Mouse (Mus musculus): ENCODE data around the gene H2-T22. TPM values are rescaled to one million over a fixed set of nuclear protein-coding genes. Genes with fewer than 3 reads are reported as not detected.
"Not testable (repeated sequence)": the region's sequence is repeated elsewhere in the genome, so short reads cannot be mapped to it uniquely, and the experiment has no call there.

H2-T22 gene
- polyA plus RNA-seq, 1 experiment from 2014 or later = 9.2 TPM

DNA sequence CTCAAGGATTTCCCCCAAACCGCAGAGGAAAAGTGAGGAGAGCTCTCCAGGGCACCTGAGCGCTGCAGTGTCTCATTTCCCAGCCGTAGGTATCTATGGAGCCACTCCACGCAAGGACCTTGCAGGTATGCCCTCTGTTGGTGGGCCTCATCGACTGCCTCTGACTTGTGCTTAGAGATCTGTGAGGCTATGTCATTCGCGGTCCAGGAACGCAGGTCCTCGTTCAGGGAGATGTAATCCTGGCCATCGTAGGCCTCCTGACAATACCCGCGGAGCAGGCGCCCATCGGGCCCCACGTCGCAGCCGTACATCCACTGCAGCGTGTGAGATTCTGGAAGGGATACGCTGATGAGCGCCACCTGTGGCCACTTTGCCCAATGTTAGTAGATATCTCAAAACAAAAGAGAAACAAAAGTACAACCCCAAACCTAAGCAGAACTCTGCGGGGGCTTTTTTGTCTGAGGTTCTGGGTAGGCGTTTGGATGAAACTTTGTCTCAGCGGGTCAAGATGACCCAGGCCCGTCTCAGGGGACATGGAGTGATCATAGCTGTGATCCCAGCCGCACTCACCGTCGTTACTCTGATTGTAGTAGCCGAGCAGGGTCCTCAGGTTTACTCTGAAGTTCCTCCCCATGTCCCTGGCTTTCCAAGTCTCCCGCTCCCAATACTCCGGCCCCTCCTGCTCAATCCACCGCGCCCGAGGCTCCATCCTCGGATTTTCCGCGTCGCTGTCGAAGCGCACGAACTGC lies 10.8 kb downstream of the H2-T22 start:
- H3K36me3 ChIP-seq (ENCODE audit: control insufficient read depth, insufficient read depth, low read length); H3K27me3 ChIP-seq (ENCODE audit: control insufficient read depth, insufficient read depth, low read length); H3K4me1 ChIP-seq (ENCODE audit: control insufficient read depth, insufficient read depth, low read length); H3K27ac ChIP-seq (ENCODE audit: low read depth, low read length); H3K9me3 ChIP-seq (ENCODE audit: control insufficient read depth, low read length): not testable (repeated sequence)
- DNase-seq (ENCODE audit: low spot score) (peak; percentile 26), ATAC-seq (ENCODE audit: insufficient read depth, low FRiP score, low TSS enrichment) (peak; percentile 37; the same call in 1 of the 2 replicates)
- Histone ChIP-seq H3K4me3 (ENCODE audit: low read depth, low read length) (peak overlapping the region; percentile 38), H3K4me2 (ENCODE audit: low read depth) (peak overlapping the region; percentile 64), H3K9ac (ENCODE audit: low read length) (peak overlapping the region; percentile 26)
- 1% methylated on average over 39 of the region's 40 CpGs for WGBS

DNA sequence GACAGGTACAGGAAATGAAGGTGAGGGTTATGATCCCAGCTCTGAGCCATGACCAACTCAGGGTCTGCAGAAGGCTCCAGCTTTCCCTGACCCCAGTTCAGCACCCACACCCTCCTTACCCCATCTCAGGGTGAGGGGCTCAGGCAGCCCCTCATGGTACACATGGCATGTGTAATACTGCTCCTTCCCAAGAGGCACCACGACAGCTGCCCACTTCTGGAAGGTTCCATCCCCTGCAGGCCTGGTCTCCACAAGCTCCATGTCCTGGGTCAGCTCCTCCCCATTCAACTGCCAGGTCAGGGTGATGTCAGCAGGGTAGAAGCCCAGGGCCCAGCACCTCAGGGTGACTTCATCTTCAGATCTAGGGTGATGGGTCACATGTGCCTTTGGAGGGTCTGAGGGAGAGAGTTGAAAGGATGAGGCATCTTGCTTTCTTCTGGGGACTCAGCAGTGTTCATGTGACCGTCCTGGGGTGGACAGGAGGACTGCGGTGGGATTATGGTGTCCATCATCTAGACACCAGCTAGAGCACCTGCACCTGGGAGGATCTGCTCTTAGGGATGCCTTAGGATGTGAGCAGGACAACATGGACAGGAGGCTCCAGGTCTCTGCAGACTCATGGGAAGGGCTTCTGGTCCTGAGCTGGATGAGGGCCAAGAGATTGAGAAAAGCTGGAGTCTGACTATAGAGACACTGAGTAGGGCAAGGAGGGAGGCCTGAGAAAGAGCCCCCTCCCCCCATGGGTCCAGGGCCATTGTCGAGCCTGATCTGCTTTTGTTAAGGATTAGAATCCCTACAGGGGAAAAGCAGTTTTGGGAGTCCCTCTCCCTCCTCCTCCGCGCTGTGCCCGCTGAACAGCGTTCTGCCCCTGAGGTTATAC lies 11.6 kb downstream of the H2-T22 start:
- Histone ChIP-seq H3K4me3 (ENCODE audit: low read depth, low read length) (peak overlapping the region; percentile 38; the same call in 1 of the 2 replicates), H3K4me2 (ENCODE audit: low read depth) (peak overlapping the region; percentile 64)
- not testable (repeated sequence) for H3K27me3 ChIP-seq (ENCODE audit: control insufficient read depth, insufficient read depth, low read length); H3K9ac ChIP-seq (ENCODE audit: low read length); H3K9me3 ChIP-seq (ENCODE audit: control insufficient read depth, low read length); H3K36me3 ChIP-seq (ENCODE audit: control insufficient read depth, insufficient read depth, low read length); ATAC-seq (ENCODE audit: insufficient read depth, low FRiP score, low TSS enrichment); DNase-seq (ENCODE audit: low spot score); H3K4me1 ChIP-seq (ENCODE audit: control insufficient read depth, insufficient read depth, low read length); H3K27ac ChIP-seq (ENCODE audit: low read depth, low read length)
- 39% methylated on average over 8 of the region's 8 CpGs for WGBS

DNA sequence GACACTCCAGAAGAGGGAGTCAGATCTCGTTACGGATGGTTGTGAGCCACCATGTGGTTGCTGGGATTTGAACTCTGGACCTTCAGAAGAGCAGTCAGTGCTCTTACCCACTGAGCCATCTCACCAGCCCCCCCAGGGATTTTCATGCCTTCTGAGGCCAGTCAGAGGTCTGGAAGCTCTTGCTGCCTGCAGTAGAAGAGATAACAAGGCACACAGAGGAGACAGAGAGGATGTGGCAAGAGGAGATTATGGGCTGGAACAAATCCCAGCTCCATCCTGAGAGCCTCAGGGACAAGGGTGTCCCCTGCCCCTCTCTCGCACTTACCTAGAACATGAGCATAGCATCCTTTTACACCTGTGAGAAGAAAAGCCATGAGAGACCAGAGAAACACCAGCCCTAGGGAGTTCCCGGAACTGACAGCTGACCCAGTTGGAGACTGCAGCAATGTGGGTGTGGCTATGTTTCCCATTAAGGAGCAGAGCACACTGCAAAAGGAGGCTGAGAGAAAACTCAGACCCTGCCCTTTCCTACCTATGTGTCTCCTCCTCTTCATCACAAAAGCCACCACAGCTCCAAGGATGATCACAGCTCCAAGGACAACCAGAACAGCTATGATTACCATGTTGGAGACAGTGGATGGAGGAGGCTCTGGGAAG lies 12.4 kb downstream of the H2-T22 start:
- H3K4me1 ChIP-seq (ENCODE audit: control insufficient read depth, insufficient read depth, low read length); H3K36me3 ChIP-seq (ENCODE audit: control insufficient read depth, insufficient read depth, low read length); H3K4me2 ChIP-seq (ENCODE audit: low read depth); H3K27ac ChIP-seq (ENCODE audit: low read depth, low read length); H3K9me3 ChIP-seq (ENCODE audit: control insufficient read depth, low read length); H3K27me3 ChIP-seq (ENCODE audit: control insufficient read depth, insufficient read depth, low read length); H3K4me3 ChIP-seq (ENCODE audit: low read depth, low read length); ATAC-seq (ENCODE audit: insufficient read depth, low FRiP score, low TSS enrichment); DNase-seq (ENCODE audit: low spot score); H3K9ac ChIP-seq (ENCODE audit: low read length): not testable (repeated sequence)
- 77% methylated on average over 2 of the region's 4 CpGs for WGBS

DNA sequence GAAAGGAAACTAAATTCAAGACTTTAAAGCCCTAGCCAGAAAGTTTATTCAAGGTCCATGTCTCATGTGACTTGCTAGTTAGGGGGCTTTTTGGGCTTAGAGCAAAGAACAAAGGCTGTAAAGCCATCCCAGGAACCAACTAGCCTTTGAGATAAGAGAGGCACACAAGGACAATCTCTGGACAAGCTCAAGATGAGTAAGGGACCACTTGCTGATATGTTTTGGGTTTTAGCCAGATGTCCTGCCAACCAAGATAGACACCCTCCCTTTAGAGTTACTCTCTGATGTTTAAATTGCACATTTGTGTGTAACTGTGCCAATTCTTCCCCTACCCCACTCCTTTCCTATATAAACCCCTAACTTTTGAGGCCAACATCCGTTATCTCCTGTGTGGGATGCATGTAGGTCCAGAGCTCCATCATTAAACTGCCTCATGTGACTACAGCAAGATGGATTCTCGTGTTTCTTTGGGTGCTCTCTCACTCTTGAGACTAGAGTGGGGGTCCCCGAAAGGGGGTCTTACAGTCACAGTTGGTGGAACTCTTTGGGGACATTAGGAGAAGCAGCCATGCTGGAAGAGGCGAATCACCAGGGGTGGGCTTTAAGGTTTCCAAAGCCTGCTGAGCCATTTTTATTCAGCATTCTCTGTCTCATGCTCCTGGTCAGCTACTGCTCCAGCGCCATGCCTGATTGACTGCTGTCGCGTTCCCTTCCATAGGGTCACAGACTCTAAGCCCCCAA lies 13.5 kb downstream of the H2-T22 start:
- WGBS = 85% methylated on average over 7 of the region's 7 CpGs
- ATAC-seq (ENCODE audit: insufficient read depth, low FRiP score, low TSS enrichment) (no peak), DNase-seq (ENCODE audit: low spot score) (no peak)
- Histone ChIP-seq H3K27me3 (ENCODE audit: control insufficient read depth, insufficient read depth, low read length) (0 out of 2 replicates have a peak, but pooled peaks cover 4% of the 10 kb centered on the region), H3K4me1 (ENCODE audit: control insufficient read depth, insufficient read depth, low read length) (no peaks in the 10 kb centered on the region), H3K9me3 (ENCODE audit: control insufficient read depth, low read length) (no peaks in the 10 kb centered on the region), H3K9ac (ENCODE audit: low read length) (no peak overlapping the region), H3K4me3 (ENCODE audit: low read depth, low read length) (no peak overlapping the region), H3K27ac (ENCODE audit: low read depth, low read length) (no peak overlapping the region), H3K4me2 (ENCODE audit: low read depth) (no peak overlapping the region), H3K36me3 (ENCODE audit: control insufficient read depth, insufficient read depth, low read length) (no peaks in the 10 kb centered on the region)

DNA sequence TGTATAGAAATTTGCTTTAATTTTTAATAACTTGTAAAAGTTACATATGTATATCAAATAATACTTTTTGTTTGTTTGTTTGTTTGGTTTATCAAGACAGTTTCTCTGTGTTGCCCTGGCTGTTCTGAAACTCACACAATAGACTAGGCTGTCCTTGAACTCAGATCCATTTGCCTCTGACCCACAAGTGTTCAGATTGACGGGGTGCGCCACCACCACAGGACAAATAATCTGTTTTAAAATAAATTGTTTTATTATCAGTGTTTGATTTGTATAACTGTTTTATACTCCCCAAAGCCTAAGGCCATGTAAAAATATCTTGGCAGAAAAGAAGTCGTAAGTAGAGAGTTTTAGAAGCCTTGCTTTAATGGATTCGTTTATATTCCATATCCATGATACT lies 14.9 kb downstream of the H2-T22 start:
- Histone ChIP-seq H3K4me3 (ENCODE audit: low read depth, low read length) (no peak overlapping the region), H3K9ac (ENCODE audit: low read length) (no peak overlapping the region), H3K27ac (ENCODE audit: low read depth, low read length) (no peak overlapping the region), H3K9me3 (ENCODE audit: control insufficient read depth, low read length) (no peaks in the 10 kb centered on the region), H3K4me1 (ENCODE audit: control insufficient read depth, insufficient read depth, low read length) (no peaks in the 10 kb centered on the region), H3K27me3 (ENCODE audit: control insufficient read depth, insufficient read depth, low read length) (0 out of 2 replicates have a peak, but pooled peaks cover 4% of the 10 kb centered on the region), H3K4me2 (ENCODE audit: low read depth) (no peak overlapping the region), H3K36me3 (ENCODE audit: control insufficient read depth, insufficient read depth, low read length) (no peaks in the 10 kb centered on the region)
- ATAC-seq (ENCODE audit: insufficient read depth, low FRiP score, low TSS enrichment) (no peak), DNase-seq (ENCODE audit: low spot score) (no peak)
- WGBS = 93% methylated on average over 4 of the region's 4 CpGs

DNA sequence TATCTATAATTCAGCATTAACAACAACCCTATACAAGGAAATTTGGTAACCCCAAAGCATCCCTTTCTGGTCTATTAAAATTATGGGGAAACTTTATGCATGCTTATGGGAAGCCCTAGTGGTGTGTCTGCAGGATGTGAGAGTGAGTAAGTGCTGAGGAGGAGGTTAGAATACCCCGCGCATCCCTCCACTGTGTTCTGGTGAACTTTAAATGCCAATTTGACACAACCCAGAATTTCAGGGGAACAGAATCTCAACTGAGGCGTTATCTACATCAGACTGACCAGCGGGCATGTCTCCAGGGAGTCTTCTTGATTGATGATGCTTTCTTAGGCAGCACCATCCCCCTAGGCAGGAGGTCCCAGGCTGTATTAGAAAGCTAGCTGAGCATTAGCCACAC lies 16.6 kb downstream of the H2-T22 start:
- Histone ChIP-seq H3K4me2 (ENCODE audit: low read depth) (no peak overlapping the region), H3K9ac (ENCODE audit: low read length) (no peak overlapping the region), H3K4me1 (ENCODE audit: control insufficient read depth, insufficient read depth, low read length) (no peaks in the 10 kb centered on the region), H3K27ac (ENCODE audit: low read depth, low read length) (no peak overlapping the region), H3K9me3 (ENCODE audit: control insufficient read depth, low read length) (no peaks in the 10 kb centered on the region), H3K4me3 (ENCODE audit: low read depth, low read length) (no peak overlapping the region), H3K36me3 (ENCODE audit: control insufficient read depth, insufficient read depth, low read length) (no peaks in the 10 kb centered on the region), H3K27me3 (ENCODE audit: control insufficient read depth, insufficient read depth, low read length) (no peaks in the 10 kb centered on the region)
- 65% methylated on average over 4 of the region's 4 CpGs for WGBS
- DNase-seq (ENCODE audit: low spot score) = no peak
- ATAC-seq (ENCODE audit: insufficient read depth, low FRiP score, low TSS enrichment) = no peak

DNA sequence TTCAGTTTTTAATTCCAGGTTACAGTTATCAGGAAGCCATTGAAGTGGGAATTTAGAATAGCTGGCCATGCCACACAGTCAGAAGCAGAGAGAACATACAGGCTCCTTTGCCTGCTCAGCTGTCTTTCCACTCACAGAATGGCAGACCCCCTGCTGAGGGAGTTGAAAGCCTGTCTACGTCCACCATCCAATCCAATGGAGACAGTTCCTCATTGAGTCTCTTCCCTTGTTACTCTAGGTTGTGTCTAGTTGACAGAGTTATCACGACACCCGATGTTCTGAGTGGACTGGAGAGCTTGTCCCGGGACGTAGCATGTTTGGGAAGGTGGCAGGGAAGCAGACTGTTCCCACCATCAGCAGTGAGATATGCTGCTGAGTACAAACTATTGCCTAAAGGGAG lies 17.4 kb downstream of the H2-T22 start:
- Histone ChIP-seq H3K4me1 (ENCODE audit: control insufficient read depth, insufficient read depth, low read length) (0 out of 2 replicates have a peak, but pooled peaks cover 2% of the 10 kb centered on the region), H3K4me2 (ENCODE audit: low read depth) (no peak overlapping the region), H3K9ac (ENCODE audit: low read length) (no peak overlapping the region), H3K4me3 (ENCODE audit: low read depth, low read length) (no peak overlapping the region), H3K9me3 (ENCODE audit: control insufficient read depth, low read length) (no peaks in the 10 kb centered on the region), H3K36me3 (ENCODE audit: control insufficient read depth, insufficient read depth, low read length) (no peaks in the 10 kb centered on the region), H3K27ac (ENCODE audit: low read depth, low read length) (no peak overlapping the region), H3K27me3 (ENCODE audit: control insufficient read depth, insufficient read depth, low read length) (no peaks in the 10 kb centered on the region)
- ATAC-seq (ENCODE audit: insufficient read depth, low FRiP score, low TSS enrichment) (no peak), DNase-seq (ENCODE audit: low spot score) (no peak)
- WGBS = 69% methylated on average over 5 of the region's 5 CpGs

Data from neural tube, embryonic 11.5 days (tissue).